Mouse (Mus musculus) MEL-GATA-1-ER (cell line): ENCODE results near the gene Cdc34.
"Not testable (repeated sequence)": the region's sequence is repeated elsewhere in the genome, so short reads cannot be mapped to it uniquely, and the experiment has no call there.

ENCODE experiments used
- DNase-seq: peaks from one replicate; pipeline ENCODE4 v3.0.0-alpha.2; 2012; ENCODE audit warnings: low read depth; ENCODE audit errors: extremely low read depth

Cdc34 gene

DNA sequence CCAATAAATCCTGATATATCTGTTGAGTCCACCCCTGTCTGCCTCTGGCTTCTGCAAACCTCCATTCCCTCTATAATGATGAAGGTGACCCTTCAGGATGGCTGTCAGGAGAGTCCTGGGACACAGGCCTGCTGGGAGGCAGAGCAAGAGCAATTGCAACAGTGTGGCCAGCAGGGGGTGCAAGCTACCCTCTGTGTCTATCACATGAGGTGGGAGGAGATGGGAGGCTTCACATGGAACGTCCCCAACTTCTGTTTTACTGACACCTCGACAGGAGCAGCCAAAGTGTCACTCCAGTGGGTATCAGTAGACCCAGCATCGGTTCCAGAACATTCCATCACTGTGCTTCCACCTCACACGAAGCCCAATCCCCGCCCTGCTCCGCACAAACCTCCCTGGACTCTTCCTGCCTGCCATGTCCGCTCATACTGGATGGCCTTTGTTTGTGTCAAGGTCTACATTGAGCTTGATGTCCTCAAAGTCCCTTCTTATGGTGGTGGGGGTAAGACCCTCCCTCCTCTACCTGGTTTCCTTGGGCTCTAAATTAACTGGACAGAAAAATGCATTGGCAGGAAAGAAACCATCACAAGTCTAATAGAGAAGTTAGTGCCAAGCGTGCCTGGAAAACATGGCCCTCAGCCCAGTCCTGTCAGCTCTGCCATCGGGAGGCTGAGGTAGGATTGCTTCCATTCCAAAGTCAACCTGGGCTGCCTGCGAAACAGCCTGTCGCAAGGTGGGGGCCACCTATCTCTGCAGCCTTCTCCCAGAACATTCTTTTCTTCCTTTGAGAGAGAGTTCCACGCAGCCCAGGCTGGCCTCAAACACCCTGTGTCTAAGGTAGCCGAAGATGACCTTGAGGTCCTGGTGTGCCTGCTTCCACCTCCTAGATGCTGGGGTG lies 13.5 kb downstream of the Cdc34 start:
- peak; percentile 67 for DNase-seq

DNA sequence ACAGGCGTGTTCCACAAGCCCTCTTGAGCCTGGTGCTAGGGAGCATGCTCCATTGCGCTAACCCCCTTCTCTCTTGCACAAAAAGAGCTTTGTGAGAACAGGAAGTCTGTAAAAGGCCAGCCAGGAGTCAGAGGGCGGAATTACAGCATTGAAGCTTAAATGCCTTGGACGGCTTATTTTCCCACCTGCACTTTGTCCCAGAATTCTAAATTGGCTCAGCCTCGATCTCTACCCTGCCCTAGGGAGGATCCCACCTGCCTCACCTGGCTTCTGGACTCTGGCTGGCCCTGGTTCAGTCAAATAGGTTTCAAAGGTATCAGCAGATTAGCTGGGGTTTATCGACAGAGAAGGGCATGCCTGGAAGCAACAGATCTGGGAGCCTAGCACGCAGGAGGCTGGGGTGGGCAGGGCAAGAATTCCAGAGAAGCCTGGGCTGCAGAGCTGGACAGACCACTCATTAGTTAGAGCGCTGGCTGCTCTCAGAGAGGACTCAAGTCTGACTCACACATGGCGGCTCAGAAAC lies 14.2 kb downstream of the Cdc34 start:
- no peak for DNase-seq

DNA sequence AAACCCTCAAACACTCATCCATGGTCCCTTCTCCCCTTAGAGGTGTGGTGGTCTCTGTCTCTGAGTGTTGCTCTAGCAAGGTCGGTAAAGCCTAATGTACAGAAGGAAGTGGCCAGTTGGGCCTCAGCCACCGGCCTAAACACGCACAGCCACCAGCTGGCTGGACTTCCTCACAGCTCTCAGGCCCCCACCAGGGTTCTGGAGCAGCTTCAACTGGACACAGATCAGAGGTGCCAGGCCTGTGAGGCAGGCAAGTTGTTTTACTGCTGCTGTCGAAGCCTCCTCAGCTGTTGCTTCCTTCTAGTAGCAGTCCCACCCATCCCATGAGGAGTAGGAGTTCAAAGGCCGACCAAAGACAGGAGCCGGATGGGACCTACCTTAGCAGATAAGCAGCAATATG lies 15.9 kb downstream of the Cdc34 start:
- no peak for DNase-seq

DNA sequence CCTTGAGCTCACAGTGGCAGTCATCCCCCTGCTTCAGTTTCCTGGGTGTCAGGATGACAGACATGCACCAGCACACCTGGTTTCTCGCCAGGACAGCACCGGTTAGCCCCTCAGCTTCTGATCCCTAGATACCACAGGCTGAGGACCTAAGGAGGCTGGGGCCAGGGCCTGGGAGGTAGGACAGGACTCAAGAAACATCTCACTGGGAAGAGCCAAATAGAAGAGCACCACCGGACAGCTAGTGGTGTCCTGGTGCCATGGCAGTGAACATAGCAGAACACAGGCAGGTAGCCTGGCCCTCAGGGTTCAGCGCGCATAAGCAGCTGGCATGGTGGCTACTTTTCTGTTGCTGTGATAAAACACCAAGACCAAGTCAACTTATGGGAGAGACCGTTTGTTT lies 16.5 kb downstream of the Cdc34 start:
- DNase-seq: no peak

DNA sequence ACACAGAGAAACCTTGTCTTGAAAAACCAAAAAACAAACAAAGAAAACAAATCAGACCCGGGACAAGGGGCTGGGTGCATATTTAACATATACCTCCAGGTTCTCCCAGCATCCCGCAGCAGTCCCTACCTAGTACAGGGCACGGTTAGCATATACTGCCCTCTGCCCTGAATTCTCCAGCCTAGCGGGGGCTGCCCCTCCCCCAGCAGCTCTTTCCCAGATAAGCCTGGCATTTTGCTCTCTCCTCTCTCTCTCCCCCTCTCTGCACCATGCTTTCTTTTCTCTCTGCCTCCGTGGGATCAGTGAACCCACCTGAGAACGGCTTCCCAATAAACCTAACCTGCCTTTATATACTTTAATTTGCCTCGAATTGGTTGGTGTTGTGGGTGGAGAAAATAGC lies 18.7 kb downstream of the Cdc34 start:
- DNase-seq: no peak

DNA sequence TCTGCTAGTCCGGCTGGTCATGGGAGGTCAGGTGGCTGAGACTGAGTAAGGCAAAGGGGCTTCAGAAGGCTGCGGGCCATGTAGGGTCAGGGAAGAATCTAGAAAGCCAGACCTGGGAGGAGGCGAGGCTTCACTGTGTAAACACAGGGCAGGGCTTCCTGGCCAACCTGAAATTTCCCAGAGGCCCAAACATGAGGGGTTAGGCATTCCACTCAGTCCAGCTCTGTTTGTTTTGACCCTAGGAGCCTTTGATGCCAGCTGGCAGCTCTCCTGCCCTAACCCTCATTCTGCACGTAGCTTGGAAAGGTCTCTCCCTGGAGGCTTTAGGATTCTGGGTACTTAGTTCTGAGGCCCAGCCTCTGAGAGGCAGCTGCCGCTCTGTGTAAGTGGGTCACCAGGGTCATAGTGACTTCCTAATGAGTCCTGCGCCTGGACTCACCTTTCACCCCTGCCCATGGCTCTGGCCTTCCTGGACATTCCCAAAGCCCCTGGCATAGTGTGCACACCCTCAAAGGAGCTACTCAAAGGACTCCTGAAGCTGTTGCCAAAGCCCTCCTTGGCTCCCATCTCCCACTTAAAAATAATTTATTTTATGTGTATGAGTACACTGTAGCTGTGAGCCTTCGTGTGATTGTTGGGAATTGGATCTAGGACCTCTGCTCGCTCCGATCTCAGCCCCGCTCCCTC lies 19.6 kb downstream of the Cdc34 start:
- DNase-seq: no peak

DNA sequence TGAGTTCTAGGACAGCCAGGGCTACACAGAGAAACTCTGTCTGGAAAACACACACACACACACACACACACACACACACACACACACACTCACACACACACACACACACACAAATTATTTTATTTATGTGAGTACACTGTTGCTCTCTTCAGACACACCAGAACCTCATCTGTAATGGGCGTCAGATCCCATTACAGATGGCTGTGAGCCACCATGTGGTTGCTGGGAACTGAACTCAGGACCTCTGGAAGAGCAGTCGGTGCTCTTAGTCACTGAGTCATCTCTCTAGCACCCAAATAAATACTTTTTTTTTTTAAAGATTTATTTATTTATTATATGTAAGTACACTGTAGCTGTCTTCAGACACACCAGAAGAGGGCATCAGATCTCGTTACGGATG lies 21.0 kb downstream of the Cdc34 start:
- not testable (repeated sequence) for DNase-seq

DNA sequence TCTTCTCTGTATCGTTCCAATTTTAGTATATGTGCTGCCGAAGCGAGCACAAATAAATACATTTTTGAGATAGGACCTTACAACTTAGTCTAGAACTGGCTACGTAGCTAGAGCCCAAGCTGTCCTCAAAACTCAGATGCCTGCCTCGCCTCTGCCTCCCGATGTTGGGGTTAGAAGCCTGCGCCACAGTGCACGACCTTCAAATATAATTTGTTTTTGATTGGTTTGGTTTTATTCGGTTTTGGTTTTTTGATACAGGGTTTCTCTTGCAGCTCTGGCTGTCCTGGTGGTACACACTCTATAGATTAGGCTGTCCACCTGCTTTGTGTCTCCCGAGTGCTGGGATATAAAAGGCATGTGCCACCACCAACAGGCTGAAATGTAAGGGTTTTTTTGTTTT lies 21.5 kb downstream of the Cdc34 start:
- DNase-seq: no peak

DNA sequence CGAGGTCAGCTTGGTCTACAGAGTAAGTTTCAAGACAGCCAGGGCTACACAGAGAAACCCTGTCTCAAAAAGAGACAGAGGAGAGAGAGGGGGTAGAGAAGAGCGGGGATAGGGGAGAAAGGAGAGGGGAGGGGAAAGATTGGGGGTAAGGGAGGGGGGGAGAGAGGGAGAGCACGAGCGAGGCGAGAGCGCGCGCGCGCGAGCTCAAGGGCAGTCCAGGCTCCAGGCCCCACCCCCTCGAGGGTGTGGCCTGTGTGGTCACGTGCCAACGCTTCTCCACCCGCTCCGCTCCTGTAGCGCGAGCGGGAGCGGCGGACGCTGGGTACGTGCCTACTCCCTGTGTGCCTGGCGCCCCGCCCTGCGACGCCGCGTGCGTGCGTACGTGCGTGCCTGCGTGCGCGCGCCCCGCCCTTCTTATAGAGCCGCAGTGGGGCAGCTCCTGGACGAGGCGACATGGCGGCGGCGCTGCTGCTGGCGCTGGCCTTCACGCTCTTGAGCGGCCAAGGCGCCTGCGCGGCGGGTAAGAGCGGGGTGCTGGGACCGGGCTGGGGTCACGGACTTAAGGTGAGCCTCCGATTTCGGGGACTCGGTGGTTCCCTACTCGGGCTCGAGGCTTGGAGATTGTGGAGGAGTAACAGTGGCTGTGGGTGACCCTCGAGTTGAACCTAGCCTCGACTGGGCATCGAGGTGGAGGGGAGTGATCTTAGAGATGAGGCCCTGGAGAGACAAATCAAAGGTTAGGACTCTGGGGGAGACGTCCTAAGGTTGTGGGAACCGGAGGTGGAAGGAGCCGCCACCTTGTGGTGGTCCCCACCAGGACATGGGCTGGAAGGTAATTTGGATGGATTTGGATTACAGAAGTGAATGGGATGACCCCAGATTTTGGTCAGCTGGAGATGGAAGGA lies 22.3 kb downstream of the Cdc34 start, which contains the start of gene Bsg:
Gene Bsg, plus strand, starts transcription at position 427 of the 905 bp plus-strand sequence.
- peak; percentile 93 for DNase-seq

DNA sequence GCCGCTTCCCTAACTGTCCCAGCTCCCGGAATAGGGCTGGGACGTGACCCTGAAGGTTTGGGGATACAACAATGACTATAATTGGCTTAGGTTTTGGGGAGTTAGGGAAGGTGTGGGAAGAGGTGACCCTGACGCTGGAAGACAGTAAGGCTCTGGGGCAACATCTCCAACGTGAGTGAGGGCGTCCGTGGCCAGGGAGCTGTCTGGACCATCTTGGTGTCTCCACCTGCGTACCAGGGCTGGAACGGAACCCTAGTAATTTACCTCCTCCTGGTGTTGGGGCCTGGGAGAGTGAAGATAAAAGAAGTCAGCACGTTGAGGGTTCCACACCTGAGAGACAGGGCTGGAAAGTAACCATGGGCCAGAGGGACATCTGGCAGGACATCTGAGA lies 23.0 kb downstream of the Cdc34 start:
- DNase-seq: no peak

DNA sequence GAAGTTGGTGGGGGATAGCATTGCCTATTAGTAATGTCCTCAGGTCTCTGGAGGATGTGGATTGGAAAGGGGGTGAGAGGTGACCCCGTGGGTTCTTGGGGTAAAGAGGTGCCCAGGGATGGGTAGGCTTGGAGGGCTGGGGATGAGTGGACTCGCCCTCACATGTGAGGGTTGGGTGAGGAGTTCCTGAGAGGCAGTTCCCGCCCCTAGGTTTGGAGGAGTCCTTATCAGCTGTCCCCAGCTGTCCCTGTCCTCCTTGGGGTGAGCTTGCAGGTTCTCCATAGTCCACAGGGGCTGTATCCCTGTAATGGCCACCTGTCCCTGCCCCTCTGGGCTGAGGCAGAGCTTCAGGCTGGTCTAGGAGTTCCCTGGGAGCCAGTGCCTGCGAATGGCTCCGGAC lies 24.0 kb downstream of the Cdc34 start:
- peak; percentile 77 for DNase-seq

DNA sequence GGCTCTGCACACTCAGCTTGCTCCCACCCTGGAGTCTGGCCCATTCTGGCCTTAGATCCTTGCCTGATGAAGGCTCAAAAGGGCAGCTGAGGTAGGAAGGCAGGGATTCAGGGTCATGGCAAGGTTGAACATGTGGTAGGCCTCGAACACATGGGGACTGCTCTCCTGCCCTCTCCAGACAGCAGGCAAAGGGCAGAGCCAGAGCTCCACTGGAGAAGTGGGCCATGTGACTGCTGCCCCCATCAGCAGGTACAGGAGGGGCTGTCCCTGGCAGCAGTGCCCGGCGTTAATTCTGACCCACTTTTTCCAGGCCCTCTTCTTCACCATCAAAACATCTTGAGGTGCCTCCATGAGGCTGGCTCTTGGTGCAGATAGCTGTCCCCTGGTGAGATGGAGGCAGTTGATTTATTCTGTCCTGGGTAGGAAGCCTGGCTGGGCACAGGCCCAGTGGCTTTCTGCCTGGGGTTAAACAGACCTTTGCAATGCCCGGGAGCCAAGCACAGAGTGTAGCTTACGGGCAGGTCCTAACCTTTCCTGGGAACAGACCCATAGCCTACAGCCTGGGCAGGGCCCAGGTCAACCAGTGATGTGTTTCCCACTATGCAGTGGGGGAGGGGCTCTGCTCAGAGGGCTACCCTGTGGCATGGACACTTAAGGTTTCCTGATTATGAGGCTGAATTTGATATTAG lies 24.6 kb downstream of the Cdc34 start:
- DNase-seq: no peak

DNA sequence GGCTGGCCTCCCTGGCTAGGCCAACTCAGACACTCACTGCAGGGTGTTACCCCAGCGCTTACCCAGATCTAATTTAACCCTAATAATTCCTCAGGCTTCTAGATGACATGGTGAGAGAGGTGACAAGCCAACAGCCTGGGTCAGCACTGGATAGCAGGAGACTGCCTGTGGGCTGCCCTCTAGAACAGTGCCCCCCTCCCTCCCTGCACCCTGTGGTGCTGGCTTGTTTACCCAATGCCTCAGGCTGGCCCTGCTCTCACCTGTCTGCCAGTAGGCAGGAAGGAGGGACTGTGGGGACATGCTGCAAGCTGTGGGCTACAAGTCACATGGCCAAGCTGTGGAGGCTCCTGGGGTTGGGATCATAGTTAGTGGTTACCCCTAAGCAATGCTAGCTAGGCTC lies 25.2 kb downstream of the Cdc34 start:
- DNase-seq: no peak

DNA sequence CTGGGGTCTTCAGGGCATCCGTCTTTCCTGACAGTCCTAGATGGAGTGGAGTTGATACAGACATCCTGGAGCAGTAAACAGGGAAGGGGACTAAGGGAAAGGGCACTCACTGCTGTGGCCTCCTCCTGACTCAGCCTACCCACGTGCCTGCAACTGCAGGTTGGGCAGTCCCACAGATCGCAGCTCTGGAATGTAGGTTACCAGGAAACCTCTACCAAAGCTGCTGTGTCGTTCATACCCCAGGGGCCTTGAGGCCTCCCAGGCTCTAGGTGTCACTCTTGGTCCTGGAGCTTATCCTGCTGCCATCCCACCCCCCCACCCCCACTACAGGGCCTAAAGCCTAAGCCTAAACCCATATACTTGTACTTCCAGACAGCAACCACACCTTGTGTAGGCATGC lies 25.8 kb downstream of the Cdc34 start:
- no peak for DNase-seq

DNA sequence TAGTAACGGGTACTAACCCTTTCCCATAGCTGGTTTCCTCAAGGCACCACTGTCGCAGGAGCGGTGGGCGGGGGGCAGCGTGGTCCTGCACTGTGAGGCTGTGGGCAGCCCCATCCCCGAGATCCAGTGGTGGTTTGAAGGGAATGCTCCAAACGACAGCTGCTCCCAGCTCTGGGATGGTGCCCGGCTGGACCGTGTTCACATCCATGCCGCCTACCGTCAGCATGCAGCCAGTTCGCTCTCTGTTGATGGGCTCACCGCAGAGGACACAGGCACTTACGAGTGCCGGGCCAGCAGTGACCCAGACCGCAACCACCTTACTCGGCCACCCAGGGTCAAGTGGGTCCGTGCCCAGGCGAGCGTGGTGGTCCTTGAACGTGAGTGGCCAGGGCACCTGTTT lies 26.7 kb downstream of the Cdc34 start:
- DNase-seq: no peak

DNA sequence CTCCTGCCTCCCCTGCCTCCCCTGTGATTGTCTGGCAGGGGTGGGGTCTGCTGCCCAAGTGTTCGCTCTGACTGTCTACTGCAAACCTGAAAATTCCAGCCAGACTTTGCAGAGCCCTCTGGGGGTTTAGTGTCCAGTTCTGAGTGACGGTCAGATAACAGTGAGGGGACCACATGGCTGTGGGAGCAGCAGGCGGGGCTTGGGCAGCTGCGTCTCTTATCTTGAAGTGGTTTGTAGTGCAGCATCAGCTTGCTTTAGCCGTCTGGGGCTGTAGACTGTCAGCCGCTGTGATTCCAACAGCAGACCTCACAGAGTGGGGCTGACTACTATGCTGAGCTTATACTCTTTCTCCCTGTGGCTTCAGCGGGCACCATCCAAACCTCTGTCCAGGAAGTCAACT lies 27.3 kb downstream of the Cdc34 start:
- no peak for DNase-seq

DNA sequence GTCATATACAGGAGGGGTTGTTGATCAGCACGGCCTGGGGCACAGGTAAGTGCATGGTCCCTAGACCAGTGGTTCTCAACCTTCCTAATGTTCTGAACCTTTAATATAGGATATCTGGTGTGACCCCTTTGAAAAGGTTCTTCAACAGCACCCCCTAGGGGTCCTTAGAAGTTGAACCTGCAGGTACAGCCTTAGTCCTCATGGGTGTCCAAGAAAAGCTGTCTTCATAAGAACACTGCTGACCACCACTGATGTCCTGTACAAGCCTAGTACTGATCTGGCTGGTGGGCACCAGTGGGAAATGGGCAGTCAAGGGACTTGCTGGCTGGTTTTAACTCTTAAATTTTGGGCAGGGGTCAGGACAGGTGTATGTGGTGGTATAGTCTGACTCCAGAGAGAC lies 30.0 kb downstream of the Cdc34 start:
- no peak for DNase-seq

DNA sequence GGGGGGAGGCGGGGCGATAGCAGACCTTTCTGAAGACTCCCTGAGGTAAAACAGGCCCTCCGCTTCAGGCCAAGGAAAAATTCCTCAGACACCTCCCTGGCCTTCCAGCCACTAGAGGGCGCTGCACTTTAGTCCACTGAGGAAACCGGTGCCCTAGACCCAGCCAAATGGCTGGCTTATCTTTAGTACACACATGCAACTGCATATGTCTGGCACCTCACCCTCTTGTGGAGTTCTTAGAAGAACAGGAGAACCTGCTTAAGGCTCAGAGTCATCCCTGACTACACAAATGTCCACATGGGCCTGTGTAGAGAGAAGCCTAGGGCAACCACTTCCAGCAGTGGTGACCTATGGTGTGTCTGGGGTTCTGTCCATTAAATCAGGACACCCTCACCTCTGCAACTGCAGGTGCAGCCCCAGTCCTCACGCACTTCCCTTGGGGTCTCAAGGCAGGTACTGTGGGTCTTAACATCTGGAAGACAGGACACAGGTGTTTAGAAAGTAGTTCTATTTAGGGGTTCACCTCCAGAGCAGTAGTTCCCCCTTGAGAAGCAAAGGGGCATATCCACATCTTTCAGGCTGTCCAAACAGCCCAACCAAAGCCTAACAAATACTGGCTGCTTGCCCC lies 30.6 kb downstream of the Cdc34 start:
- peak; percentile 90 for DNase-seq

DNA sequence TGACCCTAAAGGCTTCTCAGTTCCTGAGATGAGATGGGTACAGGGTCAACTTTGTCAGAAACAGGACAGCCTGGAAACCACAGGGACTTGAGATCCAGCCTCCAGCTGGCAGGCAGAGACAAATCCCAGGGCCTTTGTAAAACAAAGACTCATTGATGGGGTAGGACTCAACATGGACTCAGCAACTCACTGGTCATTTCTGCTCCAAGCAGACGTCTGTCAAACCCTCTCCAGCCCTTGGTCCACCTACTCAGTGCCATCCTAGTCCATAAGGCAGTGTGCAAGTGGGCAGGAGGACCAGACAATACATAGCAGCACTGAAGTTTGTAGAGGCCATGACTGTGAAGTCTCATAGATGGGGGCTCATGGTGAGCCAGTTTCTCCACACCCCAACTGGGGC lies 31.2 kb downstream of the Cdc34 start:
- DNase-seq: no peak

DNA sequence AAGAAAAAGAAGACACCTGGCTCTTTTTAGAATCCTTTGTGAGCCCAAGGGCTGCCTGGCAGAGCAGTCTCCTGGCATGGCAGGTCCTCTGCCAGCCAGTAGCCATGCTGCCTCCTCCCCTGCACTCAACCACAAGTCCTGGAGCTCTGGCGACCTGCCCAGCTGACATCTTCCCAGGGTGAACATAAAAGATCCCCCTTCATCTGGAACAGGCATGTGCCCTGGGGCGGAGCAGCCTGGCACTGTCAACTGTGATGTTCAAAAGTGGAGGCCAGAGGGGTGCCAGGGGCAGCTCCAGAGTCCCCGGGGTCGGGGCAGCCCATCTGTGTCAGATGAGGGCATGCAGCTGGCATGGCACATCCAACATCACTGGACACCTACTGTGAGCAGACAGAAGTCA lies 33.0 kb downstream of the Cdc34 start:
- DNase-seq: no peak
